Mouse (Mus musculus) forebrain, postnatal 0 days (tissue): ENCODE measurements around the gene Wdr25. TPM values are rescaled to one million over a fixed set of nuclear protein-coding genes. Genes with fewer than 3 reads are reported as not detected.

Experiments
- ATAC-seq: fragments of 200-750 bp; cut with Nextera tagmentation; 2 replicates; pipeline ENCODE4 v1.8.0; 2017; ENCODE audit warnings: mild to moderate bottlenecking, moderate library complexity
- DNase-seq: peaks from one replicate; pipeline ENCODE4 v3.0.0-alpha.2; 2015
- H3K27ac ChIP-seq: fragments of 300-500 bp; sonication (generic); 2 replicates; pipeline ENCODE4 v1.5.1; 2014; ENCODE audit warnings: low read depth, mild to moderate bottlenecking, antibody characterized with exemption, low read length, moderate library complexity, mixed read lengths
- H3K27me3 ChIP-seq: fragments of 300-500 bp; sonication (generic); 2 replicates; pipeline ENCODE4 v1.6.1; 2014; ENCODE audit warnings: mild to moderate bottlenecking, low read length, mixed read lengths; ENCODE audit not compliant: insufficient read depth
- H3K36me3 ChIP-seq: fragments of 300-500 bp; sonication (generic); 2 replicates; pipeline ENCODE4 v1.6.1; 2014; ENCODE audit warnings: mild to moderate bottlenecking, moderate library complexity; ENCODE audit not compliant: insufficient read depth
- H3K4me1 ChIP-seq: fragments of 300-500 bp; sonication (generic); 2 replicates; pipeline ENCODE4 v1.6.1; 2014; ENCODE audit warnings: antibody characterized with exemption; ENCODE audit not compliant: insufficient read depth
- H3K4me2 ChIP-seq: fragments of 300-500 bp; sonication (generic); 2 replicates; pipeline ENCODE4 v1.6.1; 2014; ENCODE audit warnings: low read depth, mild to moderate bottlenecking, moderate library complexity
- H3K4me3 ChIP-seq: fragments of 300-500 bp; sonication (generic); 2 replicates; pipeline ENCODE4 v1.5.1; 2014; ENCODE audit warnings: low read depth, low read length, mixed read lengths
- H3K9ac ChIP-seq: fragments of 300-500 bp; sonication (generic); 2 replicates; pipeline ENCODE4 v1.6.1; 2014; ENCODE audit warnings: mild to moderate bottlenecking
- H3K9me3 ChIP-seq: fragments of 300-500 bp; sonication (generic); 2 replicates; pipeline ENCODE4 v1.6.1; 2016; ENCODE audit warnings: low read length
- CTCF ChIP-seq: sonication (generic); IDR thresholded peaks from 2 replicates; pipeline ENCODE4 v1.5.1; 2016; ENCODE audit warnings: antibody characterized with exemption, control low read depth, low read depth
- WGBS: fragments of 180-500 bp; shearing (Covaris S2); extraction: QIAGEN DNeasy Blood & Tissue Kit; methylation state at CpG from one replicate; pipeline ENCODE4 v1.1.7; 2014; 5-methylcytosine and 5-hydroxymethylcytosine counted together
- polyA plus RNA-seq: library from polyadenylated mRNA; unstranded; fragments of >200 nt; fragmentation: Nextera tagmentation; extraction: Ambion mirVana; gene quantifications from 2 replicates; pipeline ENCODE4 v1.2.1, GENCODE M21; 2015
- total RNA-seq: library from RNA; depleted of rRNA; stranded (reverse); fragments of >200 nt; gene quantifications from 2 replicates; pipeline ENCODE4 v1.2.3, GENCODE M21; 2014

The Wdr25 gene
- total and polyA plus RNA-seq, 2 experiments from 2014 or later: 5.3 to 6.2 TPM

DNA sequence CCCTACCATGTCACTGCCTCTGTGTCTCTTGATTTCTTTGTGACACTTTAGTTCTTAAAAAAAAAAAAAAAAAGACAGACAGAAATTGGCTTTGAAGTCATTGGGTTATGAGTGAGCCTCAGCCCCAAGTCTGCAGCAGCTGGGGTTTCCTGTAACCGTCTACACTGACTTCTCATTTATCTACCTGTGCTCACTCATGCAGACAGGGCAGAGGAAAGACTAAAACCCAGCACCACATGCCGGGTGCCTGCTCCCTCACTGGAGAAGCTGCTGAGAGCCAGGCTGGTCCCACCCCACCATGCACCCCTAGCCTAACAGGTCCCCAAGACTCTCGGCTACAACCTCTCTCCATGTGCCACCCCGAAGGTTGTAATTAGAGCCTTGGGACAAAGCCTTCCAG, 164.3 kb downstream of the Wdr25 start:
- 74% methylated on average over 4 of the region's 4 CpGs for WGBS
- DNase-seq (no peak), ATAC-seq (no peak)
- Histone ChIP-seq H3K4me3 (no peak overlapping the region), H3K27ac (no peak overlapping the region), H3K4me2 (no peak overlapping the region), H3K9ac (no peak overlapping the region), H3K36me3 (no peaks in the 10 kb centered on the region), H3K27me3 (peaks cover 29% of the 10 kb centered on the region), H3K4me1 (no peaks in the 10 kb centered on the region; the same call in 1 of the 2 replicates), H3K9me3 (no peaks in the 10 kb centered on the region)
- TF ChIP-seq CTCF: no peak

GRCm38 (mm10) chr12:109058660-109059059, 165.2 kb downstream of the Wdr25 start:
- Histone ChIP-seq H3K9ac (no peak overlapping the region), H3K4me3 (no peak overlapping the region), H3K4me1 (no peaks in the 10 kb centered on the region), H3K27me3 (peaks cover 25% of the 10 kb centered on the region), H3K27ac (no peak overlapping the region), H3K36me3 (no peaks in the 10 kb centered on the region), H3K4me2 (no peak overlapping the region), H3K9me3 (no peaks in the 10 kb centered on the region)
- ATAC-seq (no peak), DNase-seq (no peak)
- 84% methylated on average over 8 of the region's 8 CpGs for WGBS
- TF ChIP-seq CTCF: no peak

GRCm38 (mm10) chr12:109067561-109068135, 174.2 kb downstream of the Wdr25 start:
- H3K9me3 ChIP-seq: no peaks in the 10 kb centered on the region
- WGBS: 8% methylated on average over 49 of the region's 59 CpGs
- peaks cover 9% of the 10 kb centered on the region; the same call in 1 of the 2 replicates for H3K4me1 ChIP-seq
- no peaks in the 10 kb centered on the region for H3K27me3 ChIP-seq
- TF ChIP-seq CTCF: no peak
- H3K27ac ChIP-seq: peak overlapping the region; percentile 69
- peak overlapping the region; percentile 71 for H3K4me3 ChIP-seq
- H3K9ac ChIP-seq: peak overlapping the region; percentile 76
- H3K36me3 ChIP-seq: no peaks in the 10 kb centered on the region
- H3K4me2 ChIP-seq: peak overlapping the region; percentile 90
- ATAC-seq: peak; percentile 92
- peak; percentile 68 for DNase-seq

GRCm38 (mm10) chr12:109068167-109068653, 174.8 kb downstream of the Wdr25 start, which contains the start of gene Begain:
Gene Begain (minus strand): TSS chr12:109068217.
- DNase-seq (peak; percentile 62), ATAC-seq (peak; percentile 79)
- Histone ChIP-seq H3K36me3 (no peaks in the 10 kb centered on the region), H3K4me1 (peaks cover 9% of the 10 kb centered on the region; the same call in 1 of the 2 replicates), H3K27ac (peak within 1 kb of the TSS; percentile 69), H3K4me3 (peak within 1 kb of the TSS; percentile 71), H3K9ac (peak within 1 kb of the TSS; percentile 76), H3K4me2 (peak within 1 kb of the TSS; percentile 90), H3K27me3 (no peaks in the 10 kb centered on the region), H3K9me3 (no peaks in the 10 kb centered on the region)
- no peak for TF ChIP-seq CTCF
- WGBS: 5% methylated on average over 40 of the region's 48 CpGs

DNA sequence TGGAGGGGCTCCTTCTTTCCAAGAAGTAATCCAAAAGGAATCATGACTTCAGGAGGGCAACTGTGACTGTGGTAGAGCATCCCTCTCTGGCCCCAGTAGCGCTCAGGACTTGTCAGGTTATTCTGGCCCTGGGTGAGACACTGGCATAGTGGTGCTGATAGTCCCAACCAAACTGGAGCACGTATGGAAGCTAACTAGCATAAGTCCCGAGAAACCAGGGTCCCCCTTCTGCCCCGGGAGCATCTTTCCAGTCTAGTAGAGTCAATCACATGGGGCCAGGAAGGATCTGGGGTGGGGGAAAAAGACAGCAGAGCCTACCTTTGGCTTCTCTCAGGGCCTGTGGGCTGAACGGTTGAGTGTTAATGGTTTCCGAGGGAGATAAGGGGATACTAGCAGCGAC, 175.3 kb downstream of the Wdr25 start:
- peak overlapping the region; percentile 71 for H3K4me3 ChIP-seq
- H3K9ac ChIP-seq: no peak overlapping the region
- no peak overlapping the region for H3K27ac ChIP-seq
- no peaks in the 10 kb centered on the region for H3K9me3 ChIP-seq
- ATAC-seq (no peak), DNase-seq (no peak)
- no peaks in the 10 kb centered on the region for H3K27me3 ChIP-seq
- H3K4me1 ChIP-seq: peaks cover 9% of the 10 kb centered on the region; the same call in 1 of the 2 replicates
- no peaks in the 10 kb centered on the region for H3K36me3 ChIP-seq
- no peak for TF ChIP-seq CTCF
- H3K4me2 ChIP-seq: peak overlapping the region; percentile 90
- 76% methylated on average over 7 of the region's 7 CpGs for WGBS

DNA sequence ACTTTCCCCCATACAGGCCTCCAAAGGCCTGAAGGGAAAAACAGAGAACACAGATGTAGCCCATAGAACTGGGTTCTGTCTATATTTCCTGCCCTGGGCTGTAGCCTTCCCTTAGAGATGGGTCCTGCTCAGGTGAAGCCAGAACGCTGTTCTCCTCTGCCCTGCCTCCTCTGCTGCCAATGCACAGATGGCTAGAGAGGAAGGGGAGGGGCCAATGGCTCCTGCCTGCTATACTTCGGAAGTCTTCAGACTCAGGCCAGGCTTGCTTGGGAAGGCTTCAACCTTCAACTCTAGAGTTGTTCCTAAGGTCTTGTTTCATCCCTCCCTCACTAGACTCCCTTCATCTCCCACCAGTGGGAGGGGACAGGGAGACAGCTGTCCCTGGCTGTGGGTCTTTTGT, 176.3 kb downstream of the Wdr25 start:
- WGBS: 44% methylated on average over 2 of the region's 2 CpGs
- Histone ChIP-seq H3K9me3 (no peaks in the 10 kb centered on the region), H3K4me3 (no peak overlapping the region), H3K27me3 (no peaks in the 10 kb centered on the region), H3K9ac (no peak overlapping the region), H3K4me1 (peaks cover 9% of the 10 kb centered on the region; the same call in 1 of the 2 replicates), H3K4me2 (no peak overlapping the region), H3K27ac (no peak overlapping the region), H3K36me3 (no peaks in the 10 kb centered on the region)
- DNase-seq (no peak), ATAC-seq (no peak)
- TF ChIP-seq CTCF: no peak

- H3K9me3 ChIP-seq: no peaks in the 10 kb centered on the region
- no peak overlapping the region for H3K4me2 ChIP-seq
- H3K27ac ChIP-seq: no peak overlapping the region
- no peaks in the 10 kb centered on the region for H3K36me3 ChIP-seq
- H3K4me3 ChIP-seq: no peak overlapping the region
- DNase-seq (no peak), ATAC-seq (no peak)
- H3K9ac ChIP-seq: no peak overlapping the region
- H3K27me3 ChIP-seq: no peaks in the 10 kb centered on the region
- WGBS: 84% methylated on average over 13 of the region's 13 CpGs
- H3K4me1 ChIP-seq: peaks cover 9% of the 10 kb centered on the region; the same call in 1 of the 2 replicates
- no peak for TF ChIP-seq CTCF
Measured at GRCm38 (mm10) chr12:109071248-109071647, 177.8 kb downstream of the Wdr25 start.
